Mouse (Mus musculus): ENCODE data around the gene Gm20821.
"Not testable (repeated sequence)": the region's sequence is repeated elsewhere in the genome, so short reads cannot be mapped to it uniquely, and the experiment has no call there.

The Gm20821 gene

GRCm38 (mm10) chrY:9781504-9781903 is at the start of gene Gm20821:
Gene Gm20821 (plus strand): TSS chrY:9781804.
- not testable (repeated sequence) for DNase-seq (ENCODE audit: low spot score)
